ENCODE assay signal across 9 mouse cellular contexts in genomic region chr7:141611711-141612370, GRCm38 (mm10). TPM values are rescaled to one million over a fixed set of nuclear protein-coding genes. Genes with fewer than 3 reads are reported as not detected.
A peak's percentile ranks its signal among the peaks of the same experiment; 100 is the strongest.
DNase-seq lines count a peak whose midpoint lies in the region; ATAC-seq and TF ChIP-seq lines count a peak whose summit lies in the region.
"Had no signal": no experiment of that assay in that cellular context is flagged by ENCODE, and none has a peak within 500 bp of the region (broad histone marks: within the 10 kb centered on the region; RNA-seq: fewer than 3 reads in every experiment).

No protein-coding gene starts in this region.

- H3K4me1 ChIP-seq in limb, embryonic 14.5 days (ENCODE audit: control insufficient read depth, insufficient read depth, low read length): no peaks in the 10 kb centered on the region
- peaks cover 26% of the 10 kb centered on the region for H3K4me1 ChIP-seq in limb, embryonic 10.5 days
- H3K4me1 ChIP-seq in hindbrain, postnatal 0 days (ENCODE audit: insufficient read depth, low read length): 0 out of 2 replicates have a peak, but pooled peaks cover 4% of the 10 kb centered on the region

- no peak overlapping the region; the same call in 1 of the 2 replicates for H3K9ac ChIP-seq in limb, embryonic 14.5 days (ENCODE audit: low read depth, low read length, severe bottlenecking)
- no peak overlapping the region for H3K9ac ChIP-seq in hindbrain, postnatal 0 days (replicated peaks; ENCODE audit: low read length)
- H3K9ac ChIP-seq: embryonic facial prominence, embryonic 15.5 days; limb, embryonic 12.5 days had no signal

- no peaks in the 10 kb centered on the region for H3K9me3 ChIP-seq in limb, embryonic 14.5 days (ENCODE audit: control insufficient read depth, low read length)
- no peaks in the 10 kb centered on the region for H3K9me3 ChIP-seq in limb, embryonic 10.5 days (replicated peaks)
- H3K9me3 ChIP-seq in hindbrain, postnatal 0 days (ENCODE audit: low read length): no peaks in the 10 kb centered on the region
- H3K9me3 ChIP-seq: embryonic facial prominence, embryonic 15.5 days; limb, embryonic 12.5 days had no signal

- 64% methylated on average over 8 of the region's 8 CpGs for WGBS in limb, embryonic 14.5 days
- WGBS in limb, embryonic 10.5 days: 80% methylated on average over 8 of the region's 8 CpGs
- 58% methylated on average over 8 of the region's 8 CpGs for WGBS in hindbrain, postnatal 0 days

- DNase-seq in limb, embryonic 14.5 days (ENCODE audit: low spot score): peak; percentile 13
- no peak for DNase-seq in limb, embryonic 10.5 days (ENCODE audit: low spot score)
- DNase-seq in cerebellum, postnatal 10 days: peak; percentile 42
- peak; percentile 42 for DNase-seq in hindbrain, postnatal 0 days (ENCODE audit: low spot score)
- peak; percentile 70 to 77 for DNase-seq in lung, postnatal 4 days
- DNase-seq in thymus, postnatal 10 days (ENCODE audit: low spot score in 2 of 2): no peak
- no peak for DNase-seq in frontal cortex, postnatal 25 days (ENCODE audit: low spot score in 2 of 2)

- TF ChIP-seq POLR2A in limb, embryonic 14.5 days (IDR thresholded peaks at IDR 0.05; ENCODE audit: borderline replicate concordance, extremely low read depth, insufficient read depth, insufficient read length): no peak

- no peak for ATAC-seq in limb, embryonic 14.5 days (ENCODE audit: low FRiP score, low read depth)
- peak; percentile 30; the same call in 1 of the 2 replicates for ATAC-seq in hindbrain, postnatal 0 days

- H3K4me3 ChIP-seq in limb, embryonic 14.5 days (replicated peaks; ENCODE audit: low read length): no peak overlapping the region
- no peak overlapping the region for H3K4me3 ChIP-seq in limb, embryonic 10.5 days
- H3K4me3 ChIP-seq in hindbrain, postnatal 0 days (ENCODE audit: low read length): no peak overlapping the region
- H3K4me3 ChIP-seq: embryonic facial prominence, embryonic 15.5 days; limb, embryonic 12.5 days had no signal

- H3K27me3 ChIP-seq in limb, embryonic 14.5 days (ENCODE audit: control insufficient read depth, insufficient read depth, low read length): no peaks in the 10 kb centered on the region
- H3K27me3 ChIP-seq in limb, embryonic 10.5 days (ENCODE audit: low read depth, poor library complexity, severe bottlenecking): no peaks in the 10 kb centered on the region
- no peaks in the 10 kb centered on the region for H3K27me3 ChIP-seq in hindbrain, postnatal 0 days (ENCODE audit: insufficient read depth, low read length)
- H3K27me3 ChIP-seq: embryonic facial prominence, embryonic 15.5 days; limb, embryonic 12.5 days had no signal

- no peak overlapping the region for H3K27ac ChIP-seq in limb, embryonic 14.5 days (replicated peaks; ENCODE audit: low read depth, low read length)
- H3K27ac ChIP-seq in limb, embryonic 10.5 days: no peak overlapping the region
- H3K27ac ChIP-seq in hindbrain, postnatal 0 days: peak overlapping the region; percentile 32
- H3K27ac ChIP-seq: embryonic facial prominence, embryonic 15.5 days; limb, embryonic 12.5 days had no signal

- no peak for TF ChIP-seq CTCF in hindbrain, postnatal 0 days (IDR thresholded peaks at IDR 0.05; ENCODE audit: low read depth)

- H3K4me2 ChIP-seq in limb, embryonic 14.5 days (replicated peaks; ENCODE audit: low read depth, low read length, severe bottlenecking): no peak overlapping the region
- no peak overlapping the region for H3K4me2 ChIP-seq in hindbrain, postnatal 0 days (ENCODE audit: low read depth, low read length)
- H3K4me2 ChIP-seq: embryonic facial prominence, embryonic 15.5 days; limb, embryonic 12.5 days had no signal

- peaks cover 77% of the 10 kb centered on the region for H3K36me3 ChIP-seq in limb, embryonic 14.5 days (ENCODE audit: control insufficient read depth, insufficient read depth, low read length)
- peaks cover 93% of the 10 kb centered on the region for H3K36me3 ChIP-seq in limb, embryonic 10.5 days
- peaks cover 51% of the 10 kb centered on the region for H3K36me3 ChIP-seq in hindbrain, postnatal 0 days (ENCODE audit: insufficient read depth, low read length)

RNA-seq across cellular contexts. Expression of gene Muc6, which starts 43.3 kb away (rescaled TPM):
- 0.06 and 0.09 TPM in 2 replicates for polyA plus RNA-seq in limb, embryonic 14.5 days (2012; rRNA removed)
- 0.12 and 0.18 TPM in 2 replicates for polyA plus RNA-seq in limb, embryonic 14.5 days (2014; fragmentation: Nextera tagmentation; extraction: Ambion mirVana)
- polyA plus RNA-seq in limb, embryonic 10.5 days (2016; fragmentation: Nextera tagmentation; extraction: Ambion mirVana): 0.14 and 0.15 TPM in 2 replicates
- not detected in 2 replicates for total RNA-seq in hindbrain, postnatal 0 days (2014; rRNA removed)
- 0.13 and 0.23 TPM in 2 replicates for polyA plus RNA-seq in hindbrain, postnatal 0 days (2015; fragmentation: Nextera tagmentation; extraction: Ambion mirVana)

RNA-seq across cellular contexts. Expression of gene Ap2a2, which starts 49.9 kb away (rescaled TPM):
- 39.5 and 43.7 TPM in 2 replicates for polyA plus RNA-seq in limb, embryonic 14.5 days (2012; rRNA removed)
- 71.6 and 81.4 TPM in 2 replicates for polyA plus RNA-seq in limb, embryonic 14.5 days (2014; fragmentation: Nextera tagmentation; extraction: Ambion mirVana)
- 84.6 and 92.5 TPM in 2 replicates for polyA plus RNA-seq in limb, embryonic 10.5 days (2016; fragmentation: Nextera tagmentation; extraction: Ambion mirVana)
- total RNA-seq in hindbrain, postnatal 0 days (2014; rRNA removed): 209 and 214 TPM in 2 replicates
- 110 and 115 TPM in 2 replicates for polyA plus RNA-seq in hindbrain, postnatal 0 days (2015; fragmentation: Nextera tagmentation; extraction: Ambion mirVana)

Comparison
In these comparisons a context has a peak if more than half of its experiments do, and no peak if none do; other contexts are left out.
1. DNase-seq: peak in limb, embryonic 14.5 days (single experiment), cerebellum, postnatal 10 days (2 of 2), hindbrain, postnatal 0 days (single experiment) and lung, postnatal 4 days (2 of 2); none in limb, embryonic 10.5 days (single experiment), thymus, postnatal 10 days (0 of 2) and frontal cortex, postnatal 25 days (0 of 2).